ENCODE assay signal across 16 mouse cellular contexts in the genomic region with DNA sequence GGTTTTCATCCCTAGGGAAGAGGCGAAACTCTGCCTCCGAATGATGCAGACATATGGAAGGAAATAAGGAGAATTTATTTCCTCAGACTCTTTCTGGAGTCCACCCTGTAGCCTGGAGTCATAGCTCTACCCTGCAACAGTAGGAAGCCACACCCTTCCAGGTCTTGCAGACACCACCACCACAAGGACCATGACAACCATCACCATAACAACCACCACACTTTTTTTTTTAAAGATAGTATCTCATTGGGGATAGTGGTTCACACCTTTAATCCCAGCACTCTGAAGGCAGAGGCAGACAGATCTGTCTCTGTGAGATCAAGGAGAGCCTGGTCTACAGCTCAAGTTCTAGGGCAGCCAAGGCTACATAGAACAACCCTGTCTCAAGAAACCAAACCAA.
"Had no signal": no experiment of that assay in that cellular context is flagged by ENCODE, and none has a peak within 500 bp of the region (broad histone marks: within the 10 kb centered on the region; RNA-seq: fewer than 3 reads in every experiment).

No protein-coding gene starts in this region.

- H3K9ac ChIP-seq: limb, embryonic 15.5 days; liver, embryonic 14.5 days; midbrain, embryonic 12.5 days; stomach, embryonic 15.5 days had no signal

- H3K4me1 ChIP-seq: limb, embryonic 15.5 days; midbrain, embryonic 12.5 days; stomach, embryonic 15.5 days had no signal

- ATAC-seq: lung, postnatal 0 days; midbrain, embryonic 16.5 days had no signal

- H3K27me3 ChIP-seq: midbrain, embryonic 12.5 days; stomach, embryonic 15.5 days had no signal

- H3K9me3 ChIP-seq: limb, embryonic 15.5 days; midbrain, embryonic 12.5 days; stomach, embryonic 15.5 days had no signal

- H3K4me3 ChIP-seq: limb, embryonic 15.5 days; midbrain, embryonic 12.5 days; stomach, embryonic 15.5 days had no signal

- DNase-seq: kidney, adult 8-10 months; kidney, postnatal 36 days; layer of hippocampus, adult 9-11 months; layer of hippocampus, postnatal 36 days; lung, adult 2 months; lung, postnatal 36 days; retina, postnatal 1 day; thymus, adult 2 months; thymus, postnatal 25 days had no signal

- H3K4me2 ChIP-seq: limb, embryonic 15.5 days; midbrain, embryonic 12.5 days; stomach, embryonic 15.5 days had no signal

- H3K36me3 ChIP-seq: limb, embryonic 15.5 days; midbrain, embryonic 12.5 days; stomach, embryonic 15.5 days had no signal

- H3K27ac ChIP-seq: kidney, postnatal 0 days; limb, embryonic 15.5 days; liver, embryonic 14.5 days; midbrain, embryonic 12.5 days; stomach, embryonic 15.5 days had no signal
